ENCODE assay signal across 8 mouse cellular contexts in genomic region chr19:60144336-60144989, GRCm38 (mm10).
A peak's percentile ranks its signal among the peaks of the same experiment; 100 is the strongest.
DNase-seq lines count a peak whose midpoint lies in the region; ATAC-seq lines count a peak whose summit lies in the region.

No protein-coding gene starts in this region.

- H3K36me3 ChIP-seq in embryonic facial prominence, embryonic 13.5 days, result no peaks in the 10 kb centered on the region
- no peaks in the 10 kb centered on the region for H3K36me3 ChIP-seq in limb, embryonic 10.5 days
- H3K36me3 ChIP-seq in midbrain, embryonic 13.5 days, result no peaks in the 10 kb centered on the region

- DNase-seq in 416B (ENCODE audit: low read depth), result peak; percentile 84
- DNase-seq in adrenal gland, postnatal 4 days (ENCODE audit: low spot score in 2 of 2), result peak; percentile 46 to 55
- peak; percentile 80 to 88 for DNase-seq in heart, adult 18-20 months
- peak; percentile 73 for DNase-seq in kidney, adult 18-20 months
- peak; percentile 92 for DNase-seq in limb, embryonic 10.5 days (ENCODE audit: low spot score)
- peak; percentile 35 for DNase-seq in spleen, adult 12 weeks (ENCODE audit: low spot score)

- peak overlapping the region; percentile 43 for H3K4me3 ChIP-seq in embryonic facial prominence, embryonic 13.5 days
- H3K4me3 ChIP-seq in limb, embryonic 10.5 days, result peak overlapping the region; percentile 40
- peak overlapping the region; percentile 24 for H3K4me3 ChIP-seq in midbrain, embryonic 13.5 days (replicated peaks)

- H3K4me2 ChIP-seq in embryonic facial prominence, embryonic 13.5 days, result peak overlapping the region; percentile 55
- peak overlapping the region; percentile 48 for H3K4me2 ChIP-seq in midbrain, embryonic 13.5 days (replicated peaks)

- peak overlapping the region; percentile 66 for H3K9ac ChIP-seq in embryonic facial prominence, embryonic 13.5 days
- H3K9ac ChIP-seq in midbrain, embryonic 13.5 days (replicated peaks), result peak overlapping the region; percentile 19; the same call in 1 of the 2 replicates

- no peak overlapping the region for H3K27ac ChIP-seq in embryonic facial prominence, embryonic 13.5 days
- H3K27ac ChIP-seq in limb, embryonic 10.5 days, result peak overlapping the region; percentile 25; the same call in 1 of the 2 replicates
- H3K27ac ChIP-seq in midbrain, embryonic 13.5 days, result no peak overlapping the region

- H3K9me3 ChIP-seq in embryonic facial prominence, embryonic 13.5 days, result no peaks in the 10 kb centered on the region
- H3K9me3 ChIP-seq in limb, embryonic 10.5 days (replicated peaks), result no peaks in the 10 kb centered on the region
- no peaks in the 10 kb centered on the region for H3K9me3 ChIP-seq in midbrain, embryonic 13.5 days

- 6% methylated on average over 20 of the region's 20 CpGs for WGBS in embryonic facial prominence, embryonic 13.5 days
- 11% methylated on average over 20 of the region's 20 CpGs for WGBS in limb, embryonic 10.5 days
- 6% methylated on average over 20 of the region's 20 CpGs for WGBS in midbrain, embryonic 13.5 days

- H3K4me1 ChIP-seq in embryonic facial prominence, embryonic 13.5 days, result peaks cover 38% of the 10 kb centered on the region
- peaks cover 44% of the 10 kb centered on the region for H3K4me1 ChIP-seq in limb, embryonic 10.5 days
- H3K4me1 ChIP-seq in midbrain, embryonic 13.5 days (replicated peaks), result peaks cover 12% of the 10 kb centered on the region

- peaks cover 67% of the 10 kb centered on the region for H3K27me3 ChIP-seq in embryonic facial prominence, embryonic 13.5 days
- peaks cover 83% of the 10 kb centered on the region for H3K27me3 ChIP-seq in limb, embryonic 10.5 days (ENCODE audit: low read depth, poor library complexity, severe bottlenecking)
- peaks cover 66% of the 10 kb centered on the region for H3K27me3 ChIP-seq in midbrain, embryonic 13.5 days

- 0 out of 2 replicates have a peak, but pooled peaks have one; percentile 43 for ATAC-seq in embryonic facial prominence, embryonic 13.5 days (ENCODE audit: insufficient number of reproducible peaks, insufficient read depth, low FRiP score, low TSS enrichment, low read depth)
- ATAC-seq in midbrain, embryonic 13.5 days, result peak; percentile 72

Comparison
In these comparisons a context has a peak if more than half of its experiments do, and no peak if none do; other contexts are left out.
1. DNase-seq: peak in every context shown above with its lines; median percentile 92 in limb, embryonic 10.5 days; 84 in 416B; 84 in heart, adult 18-20 months; 73 in kidney, adult 18-20 months; 50 in adrenal gland, postnatal 4 days; 35 in spleen, adult 12 weeks.